Mouse (Mus musculus): ENCODE measurements around the gene Trub1. TPM values are rescaled to one million over a fixed set of nuclear protein-coding genes. Genes with fewer than 3 reads are reported as not detected.

Gene Trub1
- polyA plus RNA-seq, 1 experiment = 4.7 TPM

Other genes starting within 250 kb of the Trub1 start
- 29.9 TPM for gene Ablim1, start 138.0 kb upstream of the Trub1 start, polyA plus RNA-seq (2012; fragmentation: generic; extraction: Trizol)
- gene Fam160b1, start 92.2 kb upstream of the Trub1 start, polyA plus RNA-seq (2012; fragmentation: generic; extraction: Trizol) = 7.1 TPM
- gene Atrnl1, start 158.1 kb downstream of the Trub1 start, polyA plus RNA-seq (2012; fragmentation: generic; extraction: Trizol) = 5.4 TPM